ENCODE assay signal across 8 mouse cellular contexts in the genomic region with DNA sequence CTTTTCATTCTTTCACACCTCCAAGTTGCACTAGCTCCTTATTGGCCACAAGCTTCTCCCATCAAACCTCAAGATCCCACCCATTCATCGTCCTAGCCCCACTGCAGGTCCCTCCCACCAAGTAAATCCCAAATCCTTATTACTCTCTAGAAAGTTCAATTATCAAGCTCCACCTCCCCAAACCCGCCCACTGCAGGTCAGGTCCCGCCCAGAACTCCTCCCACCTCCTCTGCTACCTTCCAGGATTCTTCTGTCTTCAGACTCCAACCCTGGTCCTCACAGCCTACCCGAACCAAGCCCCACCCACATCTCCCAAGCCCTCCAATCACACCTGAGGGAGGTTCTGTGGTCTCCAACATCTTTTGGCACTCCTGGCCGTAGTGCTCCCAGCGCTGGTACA. TPM values are rescaled to one million over a fixed set of nuclear protein-coding genes. Genes with fewer than 3 reads are reported as not detected.
DNase-seq lines count a peak whose midpoint lies in the region; ATAC-seq and TF ChIP-seq lines count a peak whose summit lies in the region.

No protein-coding gene starts in this region.

- no peak overlapping the region for H3K9ac ChIP-seq in lung, embryonic 15.5 days
- H3K9ac ChIP-seq in liver, adult 2 months (ENCODE audit: low read depth, low read length), result no peak overlapping the region

- under 1% methylated on average over 6 of the region's 6 CpGs for whole genome bisulfite sequencing in lung, embryonic 15.5 days
- WGBS in liver, adult 2 months, result 3% methylated on average over 6 of the region's 6 CpGs

- no peaks in the 10 kb centered on the region for H3K36me3 ChIP-seq in lung, embryonic 15.5 days
- no peaks in the 10 kb centered on the region for H3K36me3 ChIP-seq in liver, adult 2 months (ENCODE audit: control insufficient read depth, insufficient read depth, low read length)

- peak overlapping the region; percentile 37 for H3K4me2 ChIP-seq in lung, embryonic 15.5 days

- H3K9me3 ChIP-seq in lung, embryonic 15.5 days, result no peaks in the 10 kb centered on the region

- no peak for DNase-seq in lung, postnatal 14 days
- DNase-seq in liver, adult 2 months (ENCODE audit: extremely low read depth, low read depth, low spot score), result peak; percentile 5
- peak; percentile 61 for DNase-seq in testis, postnatal 10 days (ENCODE audit: low spot score)
- DNase-seq in layer of hippocampus, adult 11-12 months (ENCODE audit: low spot score), result no peak
- DNase-seq in layer of hippocampus, postnatal 10 days (ENCODE audit: low spot score in 2 of 2), result no peak

- no peak overlapping the region for H3K27ac ChIP-seq in lung, embryonic 15.5 days
- no peak overlapping the region for H3K27ac ChIP-seq in liver, adult 2 months (replicated peaks; ENCODE audit: insufficient read depth, low read depth, low read length)

- peak; percentile 37; the same call in 1 of the 2 replicates for ATAC-seq in lung, embryonic 15.5 days (ENCODE audit: borderline replicate concordance, extremely low read depth, low FRiP score, low TSS enrichment)
- peak; percentile 20 to 25; a peak in 1 of 4 replicates for ATAC-seq in hematopoietic stem cell, adult 5-6 weeks (replicated peaks in 1 of 2; ENCODE audit: insufficient read depth in 1 of 2, low FRiP score in 2 of 2, low TSS enrichment in 1 of 2, low read depth in 1 of 2, poor library complexity in 2 of 2, severe bottlenecking in 2 of 2)
- ATAC-seq in monocyte, adult 5-6 weeks (replicated peaks; ENCODE audit: insufficient number of reproducible peaks, low FRiP score, low TSS enrichment, poor library complexity, severe bottlenecking), result no peak

- H3K27me3 ChIP-seq in lung, embryonic 15.5 days, result peaks cover 42% of the 10 kb centered on the region
- peaks cover 14% of the 10 kb centered on the region; the same call in 1 of the 2 replicates for H3K27me3 ChIP-seq in liver, adult 2 months (ENCODE audit: control insufficient read depth, insufficient read depth, low read length)

- peaks cover 39% of the 10 kb centered on the region for H3K4me1 ChIP-seq in lung, embryonic 15.5 days
- no peaks in the 10 kb centered on the region for H3K4me1 ChIP-seq in liver, adult 2 months (ENCODE audit: control insufficient read depth, insufficient read depth, low read length)

- no peak for TF ChIP-seq POLR2A in liver, adult 2 months (IDR thresholded peaks at IDR 0.05; ENCODE audit: extremely low read depth, insufficient read depth, low read length)

- no peaks in the 10 kb centered on the region for H3K79me2 ChIP-seq in liver, adult 2 months (ENCODE audit: control insufficient read depth, insufficient read depth, low read length)

- H3K4me3 ChIP-seq in lung, embryonic 15.5 days, result no peak overlapping the region
- no peak overlapping the region for H3K4me3 ChIP-seq in liver, adult 2 months (ENCODE audit: insufficient read depth, low read depth, low read length)

- no peak for TF ChIP-seq CTCF in liver, adult 2 months (IDR thresholded peaks at IDR 0.05; ENCODE audit: low read depth, low read length)

RNA-seq across cellular contexts. Expression of a gene that starts 1.7 kb away (rescaled TPM):
- polyA plus RNA-seq in lung, embryonic 15.5 days (2015; fragmentation: Nextera tagmentation; extraction: Ambion mirVana), result 3.2 and 5.1 TPM in 2 replicates
- total RNA-seq in hematopoietic stem cell, adult 5-6 weeks (2017), result not detected in 2 replicates
- total RNA-seq in liver, adult 2 months (2014; rRNA removed), result not detected in 2 replicates
- not detected in 2 replicates for polyA plus RNA-seq in liver, adult 2 months (2012; rRNA removed)
- total RNA-seq in layer of hippocampus, postnatal 10 days (2021), result 1 to 10 TPM; 3.0 to 4.1 TPM
- total RNA-seq in monocyte, adult 5-6 weeks (2017), result not detected in 3 replicates

RNA-seq across cellular contexts. Expression of a gene that starts 12.0 kb away (rescaled TPM):
- 10.7 and 12.2 TPM in 2 replicates for polyA plus RNA-seq in lung, embryonic 15.5 days (2015; fragmentation: Nextera tagmentation; extraction: Ambion mirVana)
- total RNA-seq in hematopoietic stem cell, adult 5-6 weeks (2017), result 20.0 and 23.6 TPM in 2 replicates
- 9.8 and 11.1 TPM in 2 replicates for total RNA-seq in liver, adult 2 months (2014; rRNA removed)
- 9.7 and 12.2 TPM in 2 replicates for polyA plus RNA-seq in liver, adult 2 months (2012; rRNA removed)
- 100 to 1,000 TPM; 183 to 198 TPM for total RNA-seq in layer of hippocampus, postnatal 10 days (2021)
- 9.4 to 12.2 TPM (median 9.9 TPM) in 3 replicates for total RNA-seq in monocyte, adult 5-6 weeks (2017)

RNA-seq across cellular contexts. Expression of a gene that starts 14.7 kb away (rescaled TPM):
- polyA plus RNA-seq in lung, embryonic 15.5 days (2015; fragmentation: Nextera tagmentation; extraction: Ambion mirVana), result 140 and 154 TPM in 2 replicates
- 55.1 and 97.6 TPM in 2 replicates for total RNA-seq in hematopoietic stem cell, adult 5-6 weeks (2017)
- 28.4 and 29.4 TPM in 2 replicates for total RNA-seq in liver, adult 2 months (2014; rRNA removed)
- polyA plus RNA-seq in liver, adult 2 months (2012; rRNA removed), result 16.4 and 17.7 TPM in 2 replicates
- total RNA-seq in layer of hippocampus, postnatal 10 days (2021), result 100 to 1,000 TPM in 1 of 2 experiments, 10 to 100 TPM in 1; 94.1 to 100 TPM
- 27.7 to 42.9 TPM (median 30.8 TPM) in 3 replicates for total RNA-seq in monocyte, adult 5-6 weeks (2017)

RNA-seq across cellular contexts. Expression of a gene that starts 15.1 kb away (rescaled TPM):
- 15.2 and 15.3 TPM in 2 replicates for polyA plus RNA-seq in lung, embryonic 15.5 days (2015; fragmentation: Nextera tagmentation; extraction: Ambion mirVana)
- 3.5 and 4.8 TPM in 2 replicates for total RNA-seq in hematopoietic stem cell, adult 5-6 weeks (2017)
- total RNA-seq in liver, adult 2 months (2014; rRNA removed), result 4.3 and 6.3 TPM in 2 replicates
- polyA plus RNA-seq in liver, adult 2 months (2012; rRNA removed), result 8.9 and 11.7 TPM in 2 replicates
- 10 to 100 TPM; 20.9 to 22.8 TPM for total RNA-seq in layer of hippocampus, postnatal 10 days (2021)
- total RNA-seq in monocyte, adult 5-6 weeks (2017), result 2.4 to 4.9 TPM (median 3.9 TPM) in 3 replicates

RNA-seq across cellular contexts. Expression of a gene that starts 44.5 kb away (rescaled TPM):
- 13.6 and 13.8 TPM in 2 replicates for polyA plus RNA-seq in lung, embryonic 15.5 days (2015; fragmentation: Nextera tagmentation; extraction: Ambion mirVana)
- 7.8 and 8.3 TPM in 2 replicates for total RNA-seq in hematopoietic stem cell, adult 5-6 weeks (2017)
- total RNA-seq in liver, adult 2 months (2014; rRNA removed), result 2.4 and 3.2 TPM in 2 replicates
- polyA plus RNA-seq in liver, adult 2 months (2012; rRNA removed), result 4.3 and 5.0 TPM in 2 replicates
- 10 to 100 TPM; 11.5 to 13.9 TPM for total RNA-seq in layer of hippocampus, postnatal 10 days (2021)
- 6.7 to 11.5 TPM (median 7.1 TPM) in 3 replicates for total RNA-seq in monocyte, adult 5-6 weeks (2017)

Comparison
In these comparisons a context has a peak if more than half of its experiments do, and no peak if none do; other contexts are left out.
1. DNase-seq: peak in liver, adult 2 months (single experiment) and testis, postnatal 10 days (single experiment); none in lung, postnatal 14 days (single experiment), layer of hippocampus, adult 11-12 months (single experiment) and layer of hippocampus, postnatal 10 days (0 of 2).